Mouse (Mus musculus): ENCODE results near the gene Antxr1.

DNA sequence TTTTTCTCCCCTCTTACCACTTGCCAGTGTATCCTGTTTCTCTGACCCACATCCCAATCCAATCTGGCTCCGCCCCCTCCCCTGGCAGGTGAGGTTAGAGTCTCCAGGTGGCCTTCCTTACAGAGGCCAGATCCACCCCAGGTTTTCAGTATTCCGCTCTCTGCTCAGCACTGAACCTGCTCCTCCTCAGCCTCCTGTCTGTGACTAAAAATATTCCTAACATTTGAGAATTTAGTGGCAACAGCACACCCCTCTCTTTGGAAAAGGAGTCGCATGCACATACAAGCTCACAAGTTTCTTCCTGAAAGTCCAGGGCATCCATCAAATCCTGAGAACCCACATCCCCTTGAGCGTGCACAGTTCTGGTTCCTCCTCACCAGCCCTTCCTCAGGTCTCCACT is 109.3 kb downstream of the Antxr1 start:
- no peak for TF ChIP-seq CTCF (IDR thresholded peaks at IDR 0.05; ENCODE audit: low read depth)
- no peak for TF ChIP-seq EP300 (IDR thresholded peaks at IDR 0.05; ENCODE audit: low read depth)

Data from liver, embryonic 14.5 days (tissue).